Mouse (Mus musculus): Measurements from ENCODE around the gene Bag6. TPM values are rescaled to one million over a fixed set of nuclear protein-coding genes. Genes with fewer than 3 reads are reported as not detected.

The Bag6 gene
- total and polyA plus RNA-seq, 3 experiments, result 26.0 to 152 (median 73.0) TPM

- in situ Hi-C loops (cut with MboI; ENCODE audit: low pct_ligation_motif_present, low pct_unique_long_range_greater_than_20kb, low sequenced_read_pairs) (no loop called here), dilution Hi-C loops (cut with MboI; ENCODE audit: extremely low pct_ligation_motif_present, extremely low pct_unique_long_range_greater_than_20kb, low sequenced_read_pairs) (no loop called here)
- Histone ChIP-seq H3K9ac (ENCODE audit: insufficient read depth, low read depth) (no peak overlapping the region), H3K4me3 (replicated peaks in 1 of 3; ENCODE audit: low read depth in 2 of 3, low read length in 2 of 3, poor library complexity in 1 of 3) (no peak overlapping the region), H3K27me3 (replicated peaks) (no peaks in the 10 kb centered on the region), H3K27ac (ENCODE audit: insufficient read depth, low read depth) (no peak overlapping the region), H3K9me3 (replicated peaks; ENCODE audit: low read length) (peaks cover 7% of the 10 kb centered on the region), H3K79me2 (replicated peaks; ENCODE audit: control insufficient read depth, extremely low read depth, insufficient read depth, poor library complexity, severe bottlenecking) (no peaks in the 10 kb centered on the region; the same call in 1 of the 2 replicates), H3K36me3 (replicated peaks in 1 of 2; ENCODE audit: control insufficient read depth in 1 of 2, insufficient read depth in 1 of 2, low read length in 1 of 2) (peaks cover 86 to 92% of the 10 kb centered on the region in 2 experiments), H3K4me1 (ENCODE audit: control insufficient read depth in 1 of 2, insufficient read depth in 2 of 2) (no peaks in the 10 kb centered on the region), H3K4me2 (ENCODE audit: insufficient read depth, low read depth, poor library complexity, severe bottlenecking) (no peak overlapping the region)
- TF ChIP-seq POLR2A (IDR thresholded peaks at IDR 0.05; ENCODE audit: low read depth, low read length) (0 out of 2 replicates have a peak, but pooled peaks have one; percentile 13), ZMIZ1 (IDR thresholded peaks at IDR 0.05; ENCODE audit: low read depth, low read length) (0 out of 2 replicates have a peak, but pooled peaks have one; percentile 12), RCOR1 (conservative IDR thresholded peaks at IDR 0.05; ENCODE audit: low read depth, low read length) (no peak)
- DNase-seq (ENCODE audit: extremely low read depth), result no peak
Measured at GRCm38 (mm10) chr17:35147348-35147747, 12.4 kb downstream of the Bag6 start.

GRCm38 (mm10) chr17:35147922-35148639 lies 13.1 kb downstream of the Bag6 start:
- in situ Hi-C loops (cut with MboI; ENCODE audit: low pct_ligation_motif_present, low pct_unique_long_range_greater_than_20kb, low sequenced_read_pairs) (no loop called here), dilution Hi-C loops (cut with MboI; ENCODE audit: extremely low pct_ligation_motif_present, extremely low pct_unique_long_range_greater_than_20kb, low sequenced_read_pairs) (no loop called here)
- no peaks in the 10 kb centered on the region for H3K27me3 ChIP-seq (replicated peaks)
- peaks cover 86 to 92% of the 10 kb centered on the region in 2 experiments for H3K36me3 ChIP-seq (replicated peaks in 1 of 2; ENCODE audit: control insufficient read depth in 1 of 2, insufficient read depth in 1 of 2, low read length in 1 of 2)
- no peak for DNase-seq (ENCODE audit: extremely low read depth)
- TF ChIP-seq ZNF384 (IDR thresholded peaks at IDR 0.05; ENCODE audit: low read depth, low read length), result no peak
- no peak for TF ChIP-seq RAD21 (IDR thresholded peaks at IDR 0.05; ENCODE audit: low read depth, low read length)
- TF ChIP-seq POLR2A (IDR thresholded peaks at IDR 0.05; ENCODE audit: low read depth, low read length), result 0 out of 2 replicates have a peak, but pooled peaks have one; percentile 42
- TF ChIP-seq USF2 (conservative IDR thresholded peaks at IDR 0.05; ENCODE audit: low read depth, low read length), result no peak
- TF ChIP-seq POLR2AphosphoS2 (IDR thresholded peaks at IDR 0.05; ENCODE audit: low read depth, low read length), result peak; percentile 93; the same call in 1 of the 2 replicates
- H3K4me2 ChIP-seq (ENCODE audit: insufficient read depth, low read depth, poor library complexity, severe bottlenecking), result no peak overlapping the region
- H3K79me2 ChIP-seq (replicated peaks; ENCODE audit: control insufficient read depth, extremely low read depth, insufficient read depth, poor library complexity, severe bottlenecking), result no peaks in the 10 kb centered on the region; the same call in 1 of the 2 replicates
- H3K9me3 ChIP-seq (replicated peaks; ENCODE audit: low read length), result peaks cover 4% of the 10 kb centered on the region
- H3K9ac ChIP-seq (ENCODE audit: insufficient read depth, low read depth), result no peak overlapping the region
- H3K27ac ChIP-seq (ENCODE audit: insufficient read depth, low read depth), result no peak overlapping the region
- no peaks in the 10 kb centered on the region for H3K4me1 ChIP-seq (ENCODE audit: control insufficient read depth in 1 of 2, insufficient read depth in 2 of 2)
- no peak overlapping the region for H3K4me3 ChIP-seq (replicated peaks in 1 of 3; ENCODE audit: low read depth in 2 of 3, low read length in 2 of 3, poor library complexity in 1 of 3)

GRCm38 (mm10) chr17:35152121-35152520 lies 17.1 kb downstream of the Bag6 start:
- Histone ChIP-seq H3K4me1 (ENCODE audit: control insufficient read depth in 1 of 2, insufficient read depth in 2 of 2) (no peaks in the 10 kb centered on the region), H3K4me2 (ENCODE audit: insufficient read depth, low read depth, poor library complexity, severe bottlenecking) (no peak overlapping the region), H3K9me3 (replicated peaks; ENCODE audit: low read length) (no peaks in the 10 kb centered on the region), H3K4me3 (replicated peaks in 1 of 3; ENCODE audit: low read depth in 2 of 3, low read length in 2 of 3, poor library complexity in 1 of 3) (no peak overlapping the region), H3K27me3 (replicated peaks) (no peaks in the 10 kb centered on the region), H3K79me2 (replicated peaks; ENCODE audit: control insufficient read depth, extremely low read depth, insufficient read depth, poor library complexity, severe bottlenecking) (peaks cover 5% of the 10 kb centered on the region), H3K27ac (ENCODE audit: insufficient read depth, low read depth) (no peak overlapping the region), H3K36me3 (replicated peaks in 1 of 2; ENCODE audit: control insufficient read depth in 1 of 2, insufficient read depth in 1 of 2, low read length in 1 of 2) (peaks cover 89 to 93% of the 10 kb centered on the region in 2 experiments), H3K9ac (ENCODE audit: insufficient read depth, low read depth) (no peak overlapping the region)
- dilution Hi-C loops (cut with MboI; ENCODE audit: extremely low pct_ligation_motif_present, extremely low pct_unique_long_range_greater_than_20kb, low sequenced_read_pairs) (no loop called here), in situ Hi-C loops (cut with MboI; ENCODE audit: low pct_ligation_motif_present, low pct_unique_long_range_greater_than_20kb, low sequenced_read_pairs) (no loop called here)
- TF ChIP-seq KAT2A (IDR thresholded peaks at IDR 0.05; ENCODE audit: insufficient replicate concordance, low read length) (no peak), MAFK (IDR thresholded peaks at IDR 0.05; ENCODE audit: insufficient replicate concordance, low read length) (no peak), TCF12 (IDR thresholded peaks at IDR 0.05; ENCODE audit: low read depth, low read length) (no peak), ETS1 (conservative IDR thresholded peaks at IDR 0.05; ENCODE audit: low read depth, low read length) (no peak), NRF1 (IDR thresholded peaks at IDR 0.05; ENCODE audit: low read depth, low read length) (no peak), GABPA (IDR thresholded peaks at IDR 0.05; ENCODE audit: insufficient replicate concordance, low read depth, low read length) (no peak)
- no peak for DNase-seq (ENCODE audit: extremely low read depth)
